Mouse (Mus musculus): ENCODE measurements around the gene Clec2l. TPM values are rescaled to one million over a fixed set of nuclear protein-coding genes. Genes with fewer than 3 reads are reported as not detected.
"Not testable (repeated sequence)": the region's sequence is repeated elsewhere in the genome, so short reads cannot be mapped to it uniquely, and the experiment has no call there.

The Clec2l gene
- total RNA-seq, 2 experiments from 2014 or later = 3.2 to 4.2 TPM

- DNase-seq = not testable (repeated sequence)
Measured at GRCm38 (mm10) chr6:38670488-38670887, 7.6 kb downstream of the Clec2l start.

- no peak for DNase-seq
Measured at GRCm38 (mm10) chr6:38671270-38671669, 8.4 kb downstream of the Clec2l start.

- DNase-seq = no peak
Measured at GRCm38 (mm10) chr6:38672011-38672410, 9.1 kb downstream of the Clec2l start.

- DNase-seq = no peak
Measured at GRCm38 (mm10) chr6:38676217-38676616, 13.3 kb downstream of the Clec2l start.

GRCm38 (mm10) chr6:38676723-38677122 is 13.9 kb downstream of the Clec2l start:
- no peak for DNase-seq

GRCm38 (mm10) chr6:38677629-38678028 is 14.8 kb downstream of the Clec2l start:
- no peak for DNase-seq

GRCm38 (mm10) chr6:38682532-38682931 is 19.7 kb downstream of the Clec2l start:
- DNase-seq = no peak

GRCm38 (mm10) chr6:38687216-38687615 is 24.3 kb downstream of the Clec2l start:
- peak; percentile 68 for DNase-seq

GRCm38 (mm10) chr6:38688841-38689240 is 26.0 kb downstream of the Clec2l start:
- peak; percentile 23 for DNase-seq

GRCm38 (mm10) chr6:38690615-38691014 is 27.7 kb downstream of the Clec2l start:
- DNase-seq = no peak

- DNase-seq = no peak
Measured at GRCm38 (mm10) chr6:38691052-38691451, 28.2 kb downstream of the Clec2l start.

- DNase-seq = no peak
Measured at GRCm38 (mm10) chr6:38692556-38692955, 29.7 kb downstream of the Clec2l start.

GRCm38 (mm10) chr6:38695380-38696054 is 32.6 kb downstream of the Clec2l start:
- DNase-seq = peak; percentile 89

GRCm38 (mm10) chr6:38696570-38696969 is 33.7 kb downstream of the Clec2l start:
- no peak for DNase-seq

GRCm38 (mm10) chr6:38698233-38698889 is 35.5 kb downstream of the Clec2l start:
- no peak for DNase-seq

- DNase-seq = no peak
Measured at GRCm38 (mm10) chr6:38701421-38701820, 38.6 kb downstream of the Clec2l start.

GRCm38 (mm10) chr6:38702810-38703399 is 40.0 kb downstream of the Clec2l start:
- peak; percentile 86 for DNase-seq

GRCm38 (mm10) chr6:38703526-38703925 is 40.7 kb downstream of the Clec2l start:
- DNase-seq = no peak

GRCm38 (mm10) chr6:38704264-38704984 is 41.6 kb downstream of the Clec2l start:
- peak; percentile 46 for DNase-seq

GRCm38 (mm10) chr6:38710449-38710848 is 47.6 kb downstream of the Clec2l start:
- no peak for DNase-seq

GRCm38 (mm10) chr6:38713957-38714898 is 51.4 kb downstream of the Clec2l start:
- DNase-seq = no peak

- no peak for DNase-seq
Measured at GRCm38 (mm10) chr6:38715881-38716280, 53.0 kb downstream of the Clec2l start.
